Mouse (Mus musculus) heart, embryonic 11.5 days (tissue): ENCODE measurements around the gene Gm47985. TPM values are rescaled to one million over a fixed set of nuclear protein-coding genes. Genes with fewer than 3 reads are reported as not detected.

Experiments
- ATAC-seq: fragments of 200-750 bp; cut with Nextera tagmentation; replicated peaks from 2 replicates; pipeline ENCODE4 v1.8.0; 2017; ENCODE audit warnings: moderate library complexity; ENCODE audit not compliant: insufficient number of reproducible peaks, low FRiP score, low TSS enrichment
- H3K27ac ChIP-seq: fragments of 300-500 bp; sonication (generic); 2 replicates; pipeline ENCODE4 v1.5.1; 2014; ENCODE audit warnings: mild to moderate bottlenecking, low read depth, low read length
- H3K27me3 ChIP-seq: fragments of 300-500 bp; sonication (generic); 2 replicates; pipeline ENCODE4 v1.6.1; 2014; ENCODE audit warnings: mild to moderate bottlenecking, low read length, mixed read lengths; ENCODE audit not compliant: control insufficient read depth, insufficient read depth
- H3K36me3 ChIP-seq: fragments of 300-500 bp; sonication (generic); 2 replicates; pipeline ENCODE4 v1.6.1; 2014; ENCODE audit warnings: mild to moderate bottlenecking, low read length, moderate library complexity, mixed read lengths; ENCODE audit not compliant: control insufficient read depth, insufficient read depth
- H3K4me1 ChIP-seq: fragments of 300-500 bp; sonication (generic); 2 replicates; pipeline ENCODE4 v1.6.1; 2014; ENCODE audit warnings: low read length; ENCODE audit not compliant: control insufficient read depth, insufficient read depth
- H3K4me2 ChIP-seq: fragments of 300-500 bp; sonication (generic); 2 replicates; pipeline ENCODE4 v1.6.1; 2014; ENCODE audit warnings: mild to moderate bottlenecking, moderate library complexity
- H3K4me3 ChIP-seq: fragments of 300-500 bp; sonication (generic); 2 replicates; pipeline ENCODE4 v1.5.1; 2014; ENCODE audit warnings: low read depth, low read length
- H3K9ac ChIP-seq: fragments of 300-500 bp; sonication (generic); 2 replicates; pipeline ENCODE4 v1.6.1; 2014; ENCODE audit warnings: mild to moderate bottlenecking, low read depth, low read length, moderate library complexity
- H3K9me3 ChIP-seq: fragments of 300-500 bp; sonication (generic); replicated peaks from 2 replicates; pipeline ENCODE4 v1.6.1; 2016; ENCODE audit warnings: low read length; ENCODE audit not compliant: control insufficient read depth
- WGBS: fragments of 180-500 bp; shearing (Covaris S2); extraction: QIAGEN DNeasy Blood & Tissue Kit; methylation state at CpG from one replicate; pipeline ENCODE4 v1.1.7; 2014; ENCODE audit not compliant: insufficient replicate concordance; 5-methylcytosine and 5-hydroxymethylcytosine counted together
- polyA plus RNA-seq: library from polyadenylated mRNA; unstranded; fragments of >200 nt; fragmentation: Nextera tagmentation; extraction: Ambion mirVana; gene quantifications from 2 replicates; pipeline ENCODE4 v1.2.1, GENCODE M21; 2014

The Gm47985 gene
- polyA plus RNA-seq, 1 experiment from 2014 or later, result 3.4 TPM

DNA sequence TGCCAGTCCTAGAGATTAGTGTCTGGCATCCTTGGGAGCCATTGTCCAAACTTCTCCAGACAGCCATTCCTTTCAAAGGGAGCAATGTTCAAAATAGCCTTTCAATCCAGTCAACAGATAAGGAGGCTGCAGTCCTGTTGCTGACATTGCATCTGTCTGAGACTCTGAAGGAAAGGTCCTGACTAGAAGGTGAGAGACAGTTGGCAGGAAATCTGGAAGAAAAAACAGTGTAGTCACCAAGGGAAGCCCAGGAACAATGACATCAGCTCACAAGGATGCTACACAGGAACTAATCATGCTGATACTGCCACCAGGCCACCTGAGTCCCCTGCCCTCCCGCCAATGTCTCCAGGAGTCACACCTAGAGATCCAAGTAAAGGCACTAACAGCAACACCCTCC is 41.0 kb downstream of the Gm47985 start:
- Histone ChIP-seq H3K27me3 (no peaks in the 10 kb centered on the region), H3K9me3 (no peaks in the 10 kb centered on the region), H3K36me3 (no peaks in the 10 kb centered on the region), H3K4me2 (no peak overlapping the region), H3K9ac (no peak overlapping the region), H3K27ac (no peak overlapping the region), H3K4me1 (peaks cover 5% of the 10 kb centered on the region; the same call in 1 of the 2 replicates), H3K4me3 (no peak overlapping the region)
- WGBS, result 29% methylated on average over 1 of the region's 1 CpGs
- ATAC-seq, result no peak

- Histone ChIP-seq H3K27me3 (no peaks in the 10 kb centered on the region), H3K4me3 (no peak overlapping the region), H3K36me3 (no peaks in the 10 kb centered on the region), H3K9ac (no peak overlapping the region), H3K9me3 (no peaks in the 10 kb centered on the region), H3K4me2 (no peak overlapping the region), H3K27ac (no peak overlapping the region), H3K4me1 (peaks cover 5% of the 10 kb centered on the region; the same call in 1 of the 2 replicates)
- 82% methylated on average over 1 of the region's 1 CpGs for WGBS
- no peak for ATAC-seq
Measured at GRCm38 (mm10) chr1:151224536-151224935, 42.2 kb downstream of the Gm47985 start.

DNA sequence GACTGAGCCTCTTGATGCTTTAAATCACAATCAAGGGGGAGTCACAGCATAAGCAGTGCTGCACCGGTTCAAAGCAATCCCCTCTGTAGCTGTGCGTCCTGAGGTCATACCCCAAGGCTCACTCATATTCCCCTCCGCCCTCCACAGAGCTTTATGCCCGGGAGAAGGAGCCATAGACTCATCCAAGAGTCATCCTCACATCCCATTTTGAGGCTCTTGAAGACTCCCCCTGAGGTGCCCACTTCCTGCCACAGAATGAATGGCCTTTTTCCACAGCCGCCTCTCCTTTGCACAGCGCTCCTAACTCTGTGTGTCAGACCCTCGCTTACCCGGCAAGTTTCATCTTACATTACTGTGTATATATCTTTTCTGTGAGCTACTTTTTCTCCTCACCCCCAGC is 45.2 kb downstream of the Gm47985 start:
- no peak overlapping the region for H3K27ac ChIP-seq
- WGBS, result 77% methylated on average over 8 of the region's 8 CpGs
- H3K36me3 ChIP-seq, result no peaks in the 10 kb centered on the region
- H3K27me3 ChIP-seq, result no peaks in the 10 kb centered on the region
- no peak overlapping the region for H3K4me2 ChIP-seq
- H3K4me3 ChIP-seq, result no peak overlapping the region
- H3K9ac ChIP-seq, result no peak overlapping the region
- no peaks in the 10 kb centered on the region for H3K9me3 ChIP-seq
- peaks cover 5% of the 10 kb centered on the region; the same call in 1 of the 2 replicates for H3K4me1 ChIP-seq
- ATAC-seq, result no peak

GRCm38 (mm10) chr1:151228320-151228989 is 46.1 kb downstream of the Gm47985 start:
- no peak overlapping the region for H3K9ac ChIP-seq
- no peaks in the 10 kb centered on the region for H3K27me3 ChIP-seq
- H3K9me3 ChIP-seq, result no peaks in the 10 kb centered on the region
- ATAC-seq, result no peak
- H3K36me3 ChIP-seq, result no peaks in the 10 kb centered on the region
- 75% methylated on average over 1 of the region's 1 CpGs for WGBS
- H3K27ac ChIP-seq, result no peak overlapping the region
- no peaks in the 10 kb centered on the region; the same call in 1 of the 2 replicates for H3K4me1 ChIP-seq
- H3K4me2 ChIP-seq, result no peak overlapping the region
- no peak overlapping the region for H3K4me3 ChIP-seq

DNA sequence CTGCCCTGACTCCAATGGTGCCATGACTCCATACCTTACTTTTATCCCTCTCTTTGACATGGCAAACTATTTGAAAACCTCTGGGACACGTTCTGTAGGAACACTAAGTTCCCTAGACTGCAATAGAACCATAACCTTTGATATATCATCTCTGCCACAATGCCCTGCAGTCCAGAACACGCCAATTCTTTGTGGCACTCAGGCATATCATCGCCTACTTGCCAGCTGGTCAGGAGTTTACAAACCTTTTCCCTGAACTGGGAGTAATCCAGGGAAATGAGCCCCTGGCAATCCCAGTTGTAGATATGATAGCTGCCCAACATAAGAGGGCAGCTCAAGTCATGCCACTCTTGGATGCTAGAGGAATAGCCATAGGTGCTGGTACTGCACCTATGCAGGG is 50.0 kb downstream of the Gm47985 start:
- no peak overlapping the region for H3K27ac ChIP-seq
- no peaks in the 10 kb centered on the region; the same call in 1 of the 2 replicates for H3K4me1 ChIP-seq
- H3K27me3 ChIP-seq, result no peaks in the 10 kb centered on the region
- no peak overlapping the region for H3K4me3 ChIP-seq
- WGBS, result 75% methylated on average over 3 of the region's 3 CpGs
- no peak for ATAC-seq
- no peaks in the 10 kb centered on the region for H3K36me3 ChIP-seq
- H3K4me2 ChIP-seq, result no peak overlapping the region
- H3K9me3 ChIP-seq, result no peaks in the 10 kb centered on the region
- no peak overlapping the region for H3K9ac ChIP-seq

- Histone ChIP-seq H3K9ac (no peak overlapping the region), H3K4me1 (peaks cover 2% of the 10 kb centered on the region; the same call in 1 of the 2 replicates), H3K9me3 (no peaks in the 10 kb centered on the region), H3K36me3 (no peaks in the 10 kb centered on the region), H3K4me3 (no peak overlapping the region), H3K27me3 (no peaks in the 10 kb centered on the region), H3K4me2 (no peak overlapping the region), H3K27ac (no peak overlapping the region)
- 68% methylated on average over 3 of the region's 3 CpGs for WGBS
- ATAC-seq, result no peak
Measured at GRCm38 (mm10) chr1:151233756-151234155, 51.4 kb downstream of the Gm47985 start.

Other genes starting within 250 kb of the Gm47985 start
- 18.0 and 24.8 TPM in 2 replicates for gene Hmcn1, start 189.1 kb upstream of the Gm47985 start, polyA plus RNA-seq
- gene Gm8947, start 9.8 kb downstream of the Gm47985 start, polyA plus RNA-seq, result 0.48 and 1.2 TPM in 2 replicates
- 0.90 and 1.4 TPM in 2 replicates for gene Gm47995, start 15.9 kb downstream of the Gm47985 start, polyA plus RNA-seq
- 0.68 and 1.1 TPM in 2 replicates for gene 3110040M04Rik, start 21.6 kb downstream of the Gm47985 start, polyA plus RNA-seq
- gene Gm47996, start 27.6 kb downstream of the Gm47985 start, polyA plus RNA-seq, result 0.70 TPM in 1 of 2 replicates, not detected in the other
- gene Ivns1abp, start 161.9 kb downstream of the Gm47985 start, polyA plus RNA-seq, result 228 and 296 TPM in 2 replicates
- gene Swt1, start 245.9 kb downstream of the Gm47985 start, polyA plus RNA-seq, result 19.6 and 27.7 TPM in 2 replicates
- 41.2 and 45.7 TPM in 2 replicates for gene Trmt1l, start 246.0 kb downstream of the Gm47985 start, polyA plus RNA-seq